Mouse (Mus musculus): ENCODE measurements around the gene Dnah3. TPM values are rescaled to one million over a fixed set of nuclear protein-coding genes. Genes with fewer than 3 reads are reported as not detected.

The Dnah3 gene
- total RNA-seq, 2 experiments from 2014 or later: 0.34 to 0.52 TPM

- intact Hi-C loops (cut with DNase I): no loop called here
- DNase-seq: no peak
These were observed 207.2 kb downstream of the Dnah3 start for GRCm38 (mm10) chr7:119887887-119888286.

DNA sequence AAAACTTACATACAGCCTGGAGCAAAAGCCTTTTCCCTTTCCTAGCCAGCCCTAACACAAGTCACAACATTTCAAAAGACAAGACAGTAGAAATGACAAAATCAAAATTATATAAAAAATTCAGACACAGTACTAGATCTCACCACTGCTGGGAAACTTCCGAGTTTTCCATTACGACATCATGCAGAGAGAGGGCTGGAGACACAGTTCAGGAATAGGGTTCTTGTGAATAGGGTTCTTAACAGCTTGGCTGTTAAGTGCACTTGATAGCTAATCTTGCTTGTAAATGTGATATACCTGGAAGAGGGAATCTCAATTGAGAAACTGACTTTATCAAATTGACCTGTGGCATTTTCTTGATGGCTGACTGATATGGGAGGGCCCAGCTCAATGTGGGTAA is 213.9 kb downstream of the Dnah3 start:
- intact Hi-C loops (cut with DNase I): no loop called here
- DNase-seq: no peak

GRCm38 (mm10) chr7:119880345-119880744 is 214.7 kb downstream of the Dnah3 start:
- DNase-seq: no peak
- intact Hi-C loops (cut with DNase I): no loop called here

GRCm38 (mm10) chr7:119879171-119879570 is 215.9 kb downstream of the Dnah3 start:
- no peak for DNase-seq
- intact Hi-C loops (cut with DNase I): no loop called here

- peak; percentile 29 for DNase-seq
- intact Hi-C loops (cut with DNase I): no loop called here
These were observed 219.2 kb downstream of the Dnah3 start for GRCm38 (mm10) chr7:119875776-119876440.

DNA sequence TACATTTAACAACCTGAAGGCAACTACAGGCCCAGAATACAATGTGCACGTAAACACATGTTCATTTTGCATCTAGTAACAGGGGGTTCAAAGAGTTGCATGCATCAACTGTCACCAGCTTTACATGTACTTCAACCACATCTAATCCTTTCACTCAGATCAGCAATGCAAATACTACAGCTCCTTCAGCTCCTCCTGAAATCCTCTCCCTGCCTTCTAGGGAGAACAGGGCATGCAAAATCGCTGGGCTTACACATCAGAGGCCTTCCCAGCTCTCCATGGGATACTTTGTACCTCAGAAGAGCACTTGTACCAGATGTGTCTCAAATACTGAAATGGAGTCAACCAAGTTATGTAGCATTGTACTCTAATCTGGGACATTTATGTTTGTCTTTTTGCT is 222.0 kb downstream of the Dnah3 start:
- intact Hi-C loops (cut with DNase I): no loop called here
- no peak for DNase-seq

Other genes starting within 250 kb of the Dnah3 start
- gene Lyrm1, start 199.4 kb downstream of the Dnah3 start, total RNA-seq (2021): 1 to 10 TPM; 9.0 to 9.7 TPM
- 10 to 100 TPM; 26.0 to 31.8 TPM for gene Dcun1d3, start 199.0 kb downstream of the Dnah3 start, total RNA-seq (2021)
- gene Tmem159, start 7.1 kb upstream of the Dnah3 start, total RNA-seq (2021): 1 to 10 TPM; 7.0 to 9.1 TPM
- gene Zp2, start 50.0 kb upstream of the Dnah3 start, total RNA-seq (2021): under 1 TPM; 0.44 TPM
- under 1 TPM; 0.16 to 0.32 TPM for gene Anks4b, start 78.6 kb upstream of the Dnah3 start, total RNA-seq (2021)
- gene Crym, start 106.8 kb upstream of the Dnah3 start, total RNA-seq (2021): 100 to 1,000 TPM in 1 of 2 experiments, 10 to 100 TPM in 1; 93.0 to 126 TPM
- not detected for gene Abca14, start 108.7 kb upstream of the Dnah3 start, total RNA-seq (2021)
- gene Abca15, start 233.4 kb upstream of the Dnah3 start, total RNA-seq (2021): not detected

All from left cerebral cortex, postnatal 4 days (tissue).